Mouse (Mus musculus) limb, embryonic 11.5 days (tissue): ENCODE measurements around the gene Depdc1b. TPM values are rescaled to one million over a fixed set of nuclear protein-coding genes. Genes with fewer than 3 reads are reported as not detected.

Source experiments
- ATAC-seq: fragments of 200-750 bp; cut with Nextera tagmentation; 2 replicates; pipeline ENCODE4 v1.8.0; 2017; ENCODE audit warnings: low read depth; ENCODE audit not compliant: insufficient number of reproducible peaks, low FRiP score, low TSS enrichment
- DNase-seq: peaks from one replicate; pipeline ENCODE4 v3.0.0-alpha.2; 2015; ENCODE audit warnings: low spot score
- H3K27ac ChIP-seq: fragments of 300-500 bp; sonication (generic); replicated peaks from 2 replicates; pipeline ENCODE4 v1.5.1; 2014; ENCODE audit warnings: low read depth, mild to moderate bottlenecking, low read length
- H3K27me3 ChIP-seq: fragments of 300-500 bp; sonication (generic); 2 replicates; pipeline ENCODE4 v1.6.1; 2014; ENCODE audit warnings: mild to moderate bottlenecking, low read length, mixed read lengths; ENCODE audit not compliant: control insufficient read depth, insufficient read depth
- H3K36me3 ChIP-seq: fragments of 300-500 bp; sonication (generic); 2 replicates; pipeline ENCODE4 v1.6.1; 2014; ENCODE audit warnings: mild to moderate bottlenecking, low read length, moderate library complexity, mixed read lengths; ENCODE audit not compliant: control insufficient read depth, insufficient read depth
- H3K4me1 ChIP-seq: fragments of 300-500 bp; sonication (generic); 2 replicates; pipeline ENCODE4 v1.6.1; 2014; ENCODE audit warnings: low read length, mixed read lengths; ENCODE audit not compliant: control insufficient read depth, insufficient read depth
- H3K4me2 ChIP-seq: fragments of 300-500 bp; sonication (generic); 2 replicates; pipeline ENCODE4 v1.6.1; 2014; ENCODE audit warnings: low read depth, mild to moderate bottlenecking, moderate library complexity; ENCODE audit not compliant: severe bottlenecking
- H3K4me3 ChIP-seq: fragments of 300-500 bp; sonication (generic); 2 replicates; pipeline ENCODE4 v1.5.1; 2014; ENCODE audit warnings: low read depth, low read length
- H3K9ac ChIP-seq: fragments of 300-500 bp; sonication (generic); 2 replicates; pipeline ENCODE4 v1.6.1; 2014; ENCODE audit warnings: mild to moderate bottlenecking, low read length
- H3K9me3 ChIP-seq: fragments of 300-500 bp; sonication (generic); 2 replicates; pipeline ENCODE4 v1.6.1; 2016; ENCODE audit warnings: low read length; ENCODE audit not compliant: control insufficient read depth
- WGBS: fragments of 180-500 bp; shearing (Covaris S2); extraction: QIAGEN DNeasy Blood & Tissue Kit; methylation state at CpG from one replicate; pipeline ENCODE4 v1.1.7; 2014; 5-methylcytosine and 5-hydroxymethylcytosine counted together
- polyA plus RNA-seq: library from polyadenylated mRNA; unstranded; fragments of >200 nt; fragmentation: Nextera tagmentation; extraction: Ambion mirVana; gene quantifications from 2 replicates; pipeline ENCODE4 v1.2.1, GENCODE M21; 2014

Gene Depdc1b
- polyA plus RNA-seq, 1 experiment from 2014 or later, result 18.9 TPM

GRCm38 (mm10) chr13:108301411-108301810, 14.7 kb upstream of the Depdc1b start:
- Histone ChIP-seq H3K27me3 (no peaks in the 10 kb centered on the region), H3K27ac (no peak overlapping the region; the same call in 1 of the 2 replicates), H3K4me1 (peaks cover 11% of the 10 kb centered on the region; the same call in 1 of the 2 replicates), H3K4me2 (no peak overlapping the region), H3K9me3 (no peaks in the 10 kb centered on the region), H3K9ac (no peak overlapping the region), H3K4me3 (no peak overlapping the region), H3K36me3 (no peaks in the 10 kb centered on the region)
- 45% methylated on average over 7 of the region's 7 CpGs for WGBS
- peak; percentile 40 for DNase-seq
- 0 out of 2 replicates have a peak, but pooled peaks have one; percentile 38 for ATAC-seq

GRCm38 (mm10) chr13:108302957-108303675, 13.0 kb upstream of the Depdc1b start:
- Histone ChIP-seq H3K27me3 (no peaks in the 10 kb centered on the region), H3K27ac (no peak overlapping the region), H3K4me2 (no peak overlapping the region), H3K4me1 (peaks cover 2% of the 10 kb centered on the region; the same call in 1 of the 2 replicates), H3K9me3 (no peaks in the 10 kb centered on the region), H3K36me3 (no peaks in the 10 kb centered on the region), H3K4me3 (no peak overlapping the region), H3K9ac (no peak overlapping the region)
- no peak for ATAC-seq
- 88% methylated on average over 7 of the region's 7 CpGs for WGBS
- DNase-seq, result no peak

- no peak overlapping the region for H3K9ac ChIP-seq
- no peak for DNase-seq
- no peaks in the 10 kb centered on the region for H3K27me3 ChIP-seq
- WGBS, result 59% methylated on average over 1 of the region's 1 CpGs
- no peak for ATAC-seq
- H3K4me3 ChIP-seq, result no peak overlapping the region
- H3K4me2 ChIP-seq, result no peak overlapping the region
- no peak overlapping the region for H3K27ac ChIP-seq
- 0 out of 2 replicates have a peak, but pooled peaks cover 2% of the 10 kb centered on the region for H3K4me1 ChIP-seq
- H3K36me3 ChIP-seq, result no peaks in the 10 kb centered on the region
- no peaks in the 10 kb centered on the region for H3K9me3 ChIP-seq
Measured at GRCm38 (mm10) chr13:108303841-108304240, 12.3 kb upstream of the Depdc1b start.

- H3K4me2 ChIP-seq, result no peak overlapping the region
- H3K9ac ChIP-seq, result no peak overlapping the region
- 34% methylated on average over 2 of the region's 2 CpGs for WGBS
- H3K36me3 ChIP-seq, result no peaks in the 10 kb centered on the region
- ATAC-seq (no peak), DNase-seq (no peak)
- no peaks in the 10 kb centered on the region for H3K9me3 ChIP-seq
- no peak overlapping the region for H3K4me3 ChIP-seq
- H3K4me1 ChIP-seq, result 0 out of 2 replicates have a peak, but pooled peaks cover 2% of the 10 kb centered on the region
- no peaks in the 10 kb centered on the region for H3K27me3 ChIP-seq
- no peak overlapping the region for H3K27ac ChIP-seq
Measured at GRCm38 (mm10) chr13:108304680-108305079, 11.5 kb upstream of the Depdc1b start.

- H3K9ac ChIP-seq, result peak overlapping the region; percentile 80
- peak overlapping the region; percentile 93 for H3K4me2 ChIP-seq
- no peaks in the 10 kb centered on the region for H3K36me3 ChIP-seq
- 0 out of 2 replicates have a peak overlapping the region, but pooled peaks have one; percentile 14 for H3K27ac ChIP-seq
- no peaks in the 10 kb centered on the region for H3K4me1 ChIP-seq
- DNase-seq (peak; percentile 71), ATAC-seq (peak; percentile 80)
- no peaks in the 10 kb centered on the region for H3K27me3 ChIP-seq
- peak overlapping the region; percentile 91 for H3K4me3 ChIP-seq
- no peaks in the 10 kb centered on the region for H3K9me3 ChIP-seq
- WGBS, result 0% methylated on average over 32 of the region's 32 CpGs
Measured at GRCm38 (mm10) chr13:108316487-108316903, 363 bp downstream of the Depdc1b start.

GRCm38 (mm10) chr13:108317414-108317813, 1.3 kb downstream of the Depdc1b start:
- H3K27me3 ChIP-seq, result no peaks in the 10 kb centered on the region
- H3K4me2 ChIP-seq, result peak overlapping the region; percentile 93; the same call in 1 of the 2 replicates
- ATAC-seq, result no peak
- no peaks in the 10 kb centered on the region for H3K4me1 ChIP-seq
- H3K9ac ChIP-seq, result no peak overlapping the region
- DNase-seq, result no peak
- H3K4me3 ChIP-seq, result no peak overlapping the region
- no peaks in the 10 kb centered on the region for H3K9me3 ChIP-seq
- WGBS, result 91% methylated on average over 2 of the region's 2 CpGs
- no peak overlapping the region for H3K27ac ChIP-seq
- H3K36me3 ChIP-seq, result no peaks in the 10 kb centered on the region

- ATAC-seq (no peak), DNase-seq (no peak)
- WGBS, result 97% methylated on average over 8 of the region's 8 CpGs
- no peaks in the 10 kb centered on the region for H3K36me3 ChIP-seq
- no peak overlapping the region for H3K27ac ChIP-seq
- no peaks in the 10 kb centered on the region for H3K27me3 ChIP-seq
- no peaks in the 10 kb centered on the region for H3K9me3 ChIP-seq
- H3K4me3 ChIP-seq, result no peak overlapping the region
- no peaks in the 10 kb centered on the region for H3K4me1 ChIP-seq
- no peak overlapping the region for H3K4me2 ChIP-seq
- H3K9ac ChIP-seq, result no peak overlapping the region
Measured at GRCm38 (mm10) chr13:108319028-108319427, 2.9 kb downstream of the Depdc1b start.

- H3K4me1 ChIP-seq, result no peaks in the 10 kb centered on the region
- no peak for DNase-seq
- H3K9me3 ChIP-seq, result no peaks in the 10 kb centered on the region
- no peak for ATAC-seq
- no peak overlapping the region for H3K9ac ChIP-seq
- H3K4me2 ChIP-seq, result no peak overlapping the region
- H3K27me3 ChIP-seq, result no peaks in the 10 kb centered on the region
- H3K36me3 ChIP-seq, result peaks cover 4% of the 10 kb centered on the region; the same call in 1 of the 2 replicates
- H3K4me3 ChIP-seq, result no peak overlapping the region
- 93% methylated on average over 8 of the region's 8 CpGs for WGBS
- no peak overlapping the region for H3K27ac ChIP-seq
Measured at GRCm38 (mm10) chr13:108320216-108320615, 4.1 kb downstream of the Depdc1b start.
